Mouse (Mus musculus) right cerebral cortex, postnatal 4 days (tissue): ENCODE data around the gene Hdac11.
"Not testable (repeated sequence)": the region's sequence is repeated elsewhere in the genome, so short reads cannot be mapped to it uniquely, and the experiment has no call there.

Source experiments
- DNase-seq: peaks from one replicate; pipeline ENCODE4 v3.0.0-alpha.2; 2022

Hdac11 gene

GRCm38 (mm10) chr6:91156554-91157236, at the start of gene Hdac11:
Gene Hdac11, plus strand, starts transcription at chr6:91156665.
- peak; percentile 82 for DNase-seq

GRCm38 (mm10) chr6:91108301-91108916, 48.1 kb upstream of the Hdac11 start:
- no peak for DNase-seq

- DNase-seq, result no peak
Observed at GRCm38 (mm10) chr6:91108917-91109450, 47.5 kb upstream of the Hdac11 start.

- no peak for DNase-seq
Observed at GRCm38 (mm10) chr6:91109489-91109888, 47.0 kb upstream of the Hdac11 start.

- no peak for DNase-seq
Observed at GRCm38 (mm10) chr6:91110323-91111020, 46.0 kb upstream of the Hdac11 start.

- no peak for DNase-seq
Observed at GRCm38 (mm10) chr6:91111141-91111953, 45.1 kb upstream of the Hdac11 start.

- no peak for DNase-seq
Observed at GRCm38 (mm10) chr6:91111954-91112252, 44.6 kb upstream of the Hdac11 start.

- DNase-seq, result no peak
Observed at GRCm38 (mm10) chr6:91114716-91115115, 41.7 kb upstream of the Hdac11 start.

- no peak for DNase-seq
Observed at GRCm38 (mm10) chr6:91115158-91115557, 41.3 kb upstream of the Hdac11 start.

- DNase-seq, result no peak
Observed at GRCm38 (mm10) chr6:91115863-91116243, 40.6 kb upstream of the Hdac11 start.

GRCm38 (mm10) chr6:91116244-91117145, 40.0 kb upstream of the Hdac11 start, which contains the start of gene Nup210:
Gene Nup210, minus strand, starts transcription at chr6:91116829.
- peak; percentile 99 for DNase-seq

GRCm38 (mm10) chr6:91117149-91117548, 39.3 kb upstream of the Hdac11 start:
- DNase-seq, result peak; percentile 17

GRCm38 (mm10) chr6:91118526-91118925, 37.9 kb upstream of the Hdac11 start:
- no peak for DNase-seq

GRCm38 (mm10) chr6:91120206-91120605, 36.3 kb upstream of the Hdac11 start:
- DNase-seq, result no peak

- DNase-seq, result not testable (repeated sequence)
Observed at GRCm38 (mm10) chr6:91121089-91121488, 35.4 kb upstream of the Hdac11 start.

GRCm38 (mm10) chr6:91123453-91123852, 33.0 kb upstream of the Hdac11 start:
- no peak for DNase-seq

GRCm38 (mm10) chr6:91124286-91125227, 31.9 kb upstream of the Hdac11 start:
- no peak for DNase-seq

GRCm38 (mm10) chr6:91125228-91125585, 31.3 kb upstream of the Hdac11 start:
- DNase-seq, result no peak

- no peak for DNase-seq
Observed at GRCm38 (mm10) chr6:91128996-91129395, 27.5 kb upstream of the Hdac11 start.

- DNase-seq, result no peak
Observed at GRCm38 (mm10) chr6:91130856-91131255, 25.6 kb upstream of the Hdac11 start.
